Mouse (Mus musculus) liver, adult 2 months (tissue): ENCODE data around the gene Casq2. TPM values are rescaled to one million over a fixed set of nuclear protein-coding genes. Genes with fewer than 3 reads are reported as not detected.

ENCODE experiments used
- DNase-seq: peaks from one replicate; pipeline ENCODE4 v3.0.0-alpha.2; 2011; ENCODE audit warnings: low read depth, low spot score; ENCODE audit errors: extremely low read depth
- H3K27ac ChIP-seq: fragments of 200-500 bp; replicated peaks from 2 replicates; pipeline ENCODE4 v1.5.1; 2012; ENCODE audit warnings: low read depth, mild to moderate bottlenecking, control low read depth, inconsistent platforms, low read length; ENCODE audit not compliant: insufficient read depth
- H3K27me3 ChIP-seq: fragments of 200-500 bp; 2 replicates; pipeline ENCODE4 v1.6.1; 2012; ENCODE audit warnings: mild to moderate bottlenecking, moderate library complexity, low read length, inconsistent platforms; ENCODE audit not compliant: control insufficient read depth, insufficient read depth
- H3K36me3 ChIP-seq: fragments of 200-500 bp; 2 replicates; pipeline ENCODE4 v1.6.1; 2012; ENCODE audit warnings: low read length, inconsistent platforms; ENCODE audit not compliant: control insufficient read depth, insufficient read depth
- H3K4me1 ChIP-seq: fragments of 200-500 bp; 2 replicates; pipeline ENCODE4 v1.6.1; 2011; ENCODE audit warnings: low read length; ENCODE audit not compliant: control insufficient read depth, insufficient read depth
- H3K4me3 ChIP-seq: fragments of 200-500 bp; 2 replicates; pipeline ENCODE4 v1.5.1; 2011; ENCODE audit warnings: low read depth, mild to moderate bottlenecking, control low read depth, low read length, moderate library complexity; ENCODE audit not compliant: insufficient read depth
- H3K79me2 ChIP-seq: fragments of 200-500 bp; 2 replicates; pipeline ENCODE4 v1.6.1; 2012; ENCODE audit warnings: inconsistent platforms, mild to moderate bottlenecking, low read length, moderate library complexity; ENCODE audit not compliant: control insufficient read depth, insufficient read depth
- H3K9ac ChIP-seq: fragments of 200-500 bp; 2 replicates; pipeline ENCODE4 v1.6.1; 2012; ENCODE audit warnings: low read depth, mild to moderate bottlenecking, control low read depth, inconsistent platforms, low read length
- CTCF ChIP-seq: fragments of 200-500 bp; IDR thresholded peaks from 2 replicates; pipeline ENCODE4 v1.5.1; 2011; ENCODE audit warnings: low read depth, low read length, control low read depth
- POLR2A ChIP-seq: fragments of 200-500 bp; IDR thresholded peaks from 2 replicates; pipeline ENCODE4 v1.6.1; 2011; ENCODE audit warnings: low read length, control low read depth; ENCODE audit not compliant: insufficient read depth; ENCODE audit errors: extremely low read depth
- WGBS: fragments of 180-500 bp; shearing (Covaris S2); methylation state at CpG from one replicate; pipeline ENCODE4 v1.1.7; 2018; 5-methylcytosine and 5-hydroxymethylcytosine counted together
- polyA plus RNA-seq: library from polyadenylated mRNA; depleted of rRNA; stranded (reverse); fragments of >200 nt; gene quantifications from 2 replicates; pipeline ENCODE4 v1.2.3, GENCODE M21; 2012
- total RNA-seq: library from RNA; depleted of rRNA; stranded (reverse); fragments of >200 nt; gene quantifications from 2 replicates; pipeline ENCODE4 v1.2.3, GENCODE M21; 2014

The Casq2 gene
- total and polyA plus RNA-seq, 2 experiments = 0.65 TPM; not detected in 1

DNA sequence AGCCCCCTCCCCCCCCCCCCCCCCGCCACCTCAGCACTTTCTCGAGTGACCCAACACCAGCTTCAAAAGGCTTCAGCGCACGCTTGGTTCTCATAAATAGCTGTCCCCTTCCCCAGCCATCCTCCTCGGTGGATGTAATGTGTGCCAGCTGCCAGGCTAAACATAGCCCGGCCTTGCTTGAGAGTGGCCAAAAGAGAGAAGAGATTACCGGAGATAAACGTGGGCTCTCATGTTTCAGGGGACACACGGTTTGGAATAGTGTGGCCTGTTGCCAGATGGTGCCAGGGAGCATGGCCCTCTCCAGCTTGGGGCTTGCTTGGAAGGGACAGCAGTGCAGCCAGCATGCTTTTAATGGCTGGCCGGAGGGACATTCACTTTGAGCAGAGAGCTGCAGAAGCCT is 13.0 kb downstream of the Casq2 start:
- no peak overlapping the region for H3K4me3 ChIP-seq
- no peak overlapping the region for H3K27ac ChIP-seq
- no peak for DNase-seq
- H3K27me3 ChIP-seq = no peaks in the 10 kb centered on the region
- H3K9ac ChIP-seq = no peak overlapping the region
- H3K4me1 ChIP-seq = no peaks in the 10 kb centered on the region
- TF ChIP-seq CTCF (no peak), POLR2A (no peak)
- no peaks in the 10 kb centered on the region for H3K79me2 ChIP-seq
- H3K36me3 ChIP-seq = no peaks in the 10 kb centered on the region
- WGBS = 78% methylated on average over 10 of the region's 10 CpGs

DNA sequence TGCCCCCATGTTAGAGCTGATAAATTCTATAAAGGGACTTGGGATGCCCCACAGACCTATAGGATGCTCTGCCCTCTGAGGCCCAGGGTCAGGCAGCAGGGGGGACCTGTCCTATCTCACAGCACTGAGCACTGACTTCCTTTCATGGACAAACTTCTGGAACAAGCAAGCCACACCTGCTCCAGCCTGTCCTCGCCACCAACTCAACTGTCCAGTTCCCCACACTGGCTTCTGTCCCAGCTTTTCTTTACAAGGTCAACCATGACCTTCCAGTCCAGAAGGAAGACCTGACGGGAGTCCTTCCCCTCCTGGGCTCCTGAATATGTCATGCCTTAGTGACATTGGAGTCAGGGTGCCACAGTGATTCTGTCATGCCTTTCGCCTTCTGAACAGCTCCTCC is 13.6 kb downstream of the Casq2 start:
- Histone ChIP-seq H3K4me1 (no peaks in the 10 kb centered on the region), H3K27me3 (no peaks in the 10 kb centered on the region), H3K36me3 (no peaks in the 10 kb centered on the region), H3K79me2 (no peaks in the 10 kb centered on the region), H3K4me3 (no peak overlapping the region), H3K9ac (no peak overlapping the region), H3K27ac (no peak overlapping the region)
- TF ChIP-seq POLR2A (no peak), CTCF (no peak)
- 86% methylated on average over 3 of the region's 3 CpGs for WGBS
- DNase-seq = no peak

DNA sequence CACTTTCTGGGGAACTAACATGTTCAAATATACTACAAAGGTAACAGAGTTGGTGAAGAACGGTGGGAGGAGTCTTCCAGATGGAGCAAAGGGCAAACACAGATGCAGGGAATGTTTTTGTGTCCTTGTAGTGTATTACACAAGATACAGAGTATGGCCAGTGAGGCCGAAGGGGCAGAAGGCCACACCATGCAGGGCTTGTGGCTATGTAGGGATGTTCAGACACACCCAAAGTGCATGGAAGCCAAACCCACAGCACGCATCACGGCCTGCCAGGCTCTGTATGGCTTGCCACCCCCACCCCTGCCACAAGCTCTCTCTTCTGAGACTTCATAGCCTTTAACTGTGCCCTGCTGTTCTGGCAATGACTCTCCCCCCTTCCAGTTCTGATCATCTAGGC is 15.2 kb downstream of the Casq2 start:
- Histone ChIP-seq H3K27me3 (no peaks in the 10 kb centered on the region), H3K4me3 (no peak overlapping the region), H3K79me2 (no peaks in the 10 kb centered on the region), H3K4me1 (no peaks in the 10 kb centered on the region), H3K27ac (no peak overlapping the region), H3K9ac (no peak overlapping the region), H3K36me3 (no peaks in the 10 kb centered on the region)
- no peak for DNase-seq
- TF ChIP-seq POLR2A = no peak
- no peak for TF ChIP-seq CTCF
- 67% methylated on average over 4 of the region's 4 CpGs for WGBS

DNA sequence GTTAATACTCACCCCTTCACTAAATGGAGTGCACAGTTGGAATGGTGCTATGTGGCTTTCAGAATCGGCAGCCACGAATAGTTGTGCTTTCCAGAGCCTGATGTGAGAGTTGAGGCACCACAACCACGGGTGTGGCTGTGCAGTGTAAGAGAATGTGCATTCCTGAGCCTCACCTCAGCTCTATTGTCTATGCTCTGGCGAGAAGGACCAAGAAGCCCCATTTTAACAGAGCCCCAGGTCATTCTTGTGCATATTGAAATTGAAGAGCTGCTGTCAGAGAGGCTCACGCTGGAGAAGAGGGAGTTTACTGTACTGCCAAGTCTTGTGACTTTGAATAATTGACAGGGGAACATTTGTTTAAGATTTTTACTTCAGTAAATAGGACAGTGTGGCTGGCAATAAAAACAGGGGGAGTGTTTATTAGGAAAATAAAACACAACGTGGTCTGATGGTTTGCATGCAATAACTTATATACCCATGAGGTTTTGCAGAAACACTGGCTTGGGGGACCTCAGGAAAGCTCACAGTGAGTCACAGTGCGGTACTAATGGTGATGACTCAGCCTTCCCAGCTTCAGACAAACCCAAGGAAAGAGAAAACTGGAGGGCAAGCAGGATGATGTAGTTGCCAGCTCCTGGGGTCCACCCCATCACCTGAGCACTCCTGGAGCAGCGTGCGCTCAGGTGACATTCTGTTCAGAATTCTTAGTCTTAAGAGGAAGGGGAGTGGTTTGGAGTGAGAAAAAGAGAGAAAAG is 17.8 kb downstream of the Casq2 start:
- no peaks in the 10 kb centered on the region for H3K27me3 ChIP-seq
- H3K36me3 ChIP-seq = no peaks in the 10 kb centered on the region
- TF ChIP-seq CTCF (no peak), POLR2A (no peak)
- no peaks in the 10 kb centered on the region for H3K4me1 ChIP-seq
- 81% methylated on average over 9 of the region's 9 CpGs for WGBS
- H3K27ac ChIP-seq = no peak overlapping the region
- H3K4me3 ChIP-seq = no peak overlapping the region
- no peak for DNase-seq
- no peak overlapping the region for H3K9ac ChIP-seq
- no peaks in the 10 kb centered on the region for H3K79me2 ChIP-seq

DNA sequence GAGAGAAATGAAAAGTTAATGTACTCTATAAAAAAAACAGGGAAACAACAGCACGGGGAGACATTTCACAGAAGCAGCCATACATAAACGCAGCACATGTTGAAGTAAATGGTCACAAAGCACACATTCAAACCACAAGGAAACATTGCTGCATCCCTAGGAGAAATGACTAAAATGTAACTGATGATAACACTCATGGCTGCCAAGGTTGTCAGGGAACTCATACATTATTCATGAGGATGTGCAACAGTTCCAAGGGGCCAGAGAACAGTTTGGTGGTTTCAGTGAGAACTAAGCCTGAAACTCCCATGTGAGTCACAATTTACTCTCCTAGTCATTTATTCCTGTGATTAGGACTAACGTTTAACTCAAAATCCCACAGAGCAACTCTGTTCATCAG is 22.0 kb downstream of the Casq2 start:
- no peak overlapping the region for H3K27ac ChIP-seq
- no peaks in the 10 kb centered on the region for H3K79me2 ChIP-seq
- H3K9ac ChIP-seq = no peak overlapping the region
- H3K36me3 ChIP-seq = no peaks in the 10 kb centered on the region
- TF ChIP-seq CTCF (no peak), POLR2A (no peak)
- no peaks in the 10 kb centered on the region for H3K4me1 ChIP-seq
- no peak for DNase-seq
- no peak overlapping the region for H3K4me3 ChIP-seq
- no peaks in the 10 kb centered on the region; the same call in 1 of the 2 replicates for H3K27me3 ChIP-seq
- 88% methylated on average over 3 of the region's 3 CpGs for WGBS

DNA sequence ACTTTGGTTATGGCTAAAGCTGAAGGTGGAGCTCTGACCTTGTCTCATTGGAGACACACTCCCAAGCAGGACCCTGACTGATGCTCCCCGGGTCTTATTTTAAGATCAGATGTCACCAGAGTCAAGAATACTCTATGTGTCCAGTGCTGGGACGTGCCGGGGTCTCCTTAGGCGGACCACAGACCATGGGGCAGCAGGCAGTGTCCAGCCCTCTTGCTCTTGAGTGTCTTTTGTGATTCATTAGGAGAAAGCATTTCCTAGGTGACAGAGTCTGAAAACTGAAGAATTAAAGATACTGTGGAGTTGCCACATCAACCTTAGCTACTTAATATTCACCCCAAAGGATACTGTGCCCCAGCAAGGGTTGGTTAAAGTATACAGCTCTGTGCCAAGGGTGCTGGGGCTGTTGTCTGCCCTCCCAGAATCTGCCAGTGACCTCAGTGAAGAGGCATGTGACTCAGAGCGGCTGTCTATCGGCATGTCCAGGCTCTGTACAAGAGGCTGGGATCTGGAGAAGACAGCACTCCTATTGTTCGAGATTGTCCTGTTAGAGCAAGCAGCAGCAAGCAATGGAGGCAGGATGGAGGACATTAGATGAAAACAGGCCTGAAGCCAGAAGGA is 25.9 kb downstream of the Casq2 start:
- no peak overlapping the region for H3K9ac ChIP-seq
- no peak for TF ChIP-seq POLR2A
- TF ChIP-seq CTCF = no peak
- H3K27ac ChIP-seq = no peak overlapping the region
- H3K36me3 ChIP-seq = no peaks in the 10 kb centered on the region
- H3K4me3 ChIP-seq = no peak overlapping the region
- H3K27me3 ChIP-seq = no peaks in the 10 kb centered on the region; the same call in 1 of the 2 replicates
- WGBS = 88% methylated on average over 7 of the region's 7 CpGs
- H3K79me2 ChIP-seq = no peaks in the 10 kb centered on the region
- H3K4me1 ChIP-seq = no peaks in the 10 kb centered on the region
- DNase-seq = no peak
